Mouse (Mus musculus) limb, embryonic 10.5 days (tissue): ENCODE measurements around the gene Defb43. TPM values are rescaled to one million over a fixed set of nuclear protein-coding genes. Genes with fewer than 3 reads are reported as not detected.

ENCODE experiments used
- DNase-seq: peaks from one replicate; pipeline ENCODE4 v3.0.0-alpha.2; 2017; ENCODE audit warnings: low spot score
- H3K27ac ChIP-seq: fragments of 300-500 bp; sonication (generic); 2 replicates; pipeline ENCODE4 v1.5.1; 2016; ENCODE audit warnings: mild to moderate bottlenecking
- H3K27me3 ChIP-seq: fragments of 300-500 bp; sonication (generic); 2 replicates; pipeline ENCODE4 v1.6.1; 2016; ENCODE audit warnings: low read depth, mild to moderate bottlenecking; ENCODE audit not compliant: poor library complexity, severe bottlenecking
- H3K36me3 ChIP-seq: fragments of 300-500 bp; sonication (generic); 2 replicates; pipeline ENCODE4 v1.6.1; 2016; ENCODE audit warnings: mild to moderate bottlenecking, moderate library complexity
- H3K4me1 ChIP-seq: fragments of 300-500 bp; sonication (generic); 2 replicates; pipeline ENCODE4 v1.6.1; 2016
- H3K4me3 ChIP-seq: fragments of 300-500 bp; sonication (generic); 2 replicates; pipeline ENCODE4 v1.5.1; 2016; ENCODE audit warnings: mild to moderate bottlenecking, moderate library complexity
- H3K9me3 ChIP-seq: fragments of 300-500 bp; sonication (generic); replicated peaks from 2 replicates; pipeline ENCODE4 v1.6.1; 2016; ENCODE audit warnings: mild to moderate bottlenecking
- WGBS: fragments of 180-500 bp; shearing (Covaris S2); methylation state at CpG from one replicate; pipeline ENCODE4 v1.1.7; 2016; 5-methylcytosine and 5-hydroxymethylcytosine counted together
- polyA plus RNA-seq: library from polyadenylated mRNA; unstranded; fragments of >200 nt; fragmentation: Nextera tagmentation; extraction: Ambion mirVana; gene quantifications from 2 replicates; pipeline ENCODE4 v1.2.1, GENCODE M21; 2016

Defb43 gene
- not detected in 2 replicates for polyA plus RNA-seq

- Histone ChIP-seq H3K9me3 (no peaks in the 10 kb centered on the region), H3K27ac (no peak within 1 kb of the TSS), H3K27me3 (no peaks in the 10 kb centered on the region), H3K4me1 (no peaks in the 10 kb centered on the region), H3K36me3 (no peaks in the 10 kb centered on the region), H3K4me3 (no peak within 1 kb of the TSS)
- no peak for DNase-seq
- WGBS = 96% methylated on average over 5 of the region's 5 CpGs
Measured at GRCm38 (mm10) chr14:63011471-63011870, at the start of gene Defb43. Defb43 (plus strand) TSS chr14:63011771.

GRCm38 (mm10) chr14:62963632-62964031 is 47.9 kb upstream of the Defb43 start:
- peak; percentile 12 for DNase-seq
- peaks cover 13% of the 10 kb centered on the region for H3K4me1 ChIP-seq
- H3K27ac ChIP-seq = no peak overlapping the region
- no peaks in the 10 kb centered on the region for H3K27me3 ChIP-seq
- peaks cover 17% of the 10 kb centered on the region for H3K36me3 ChIP-seq
- H3K9me3 ChIP-seq = no peaks in the 10 kb centered on the region
- 92% methylated on average over 4 of the region's 4 CpGs for WGBS
- H3K4me3 ChIP-seq = no peak overlapping the region

- Histone ChIP-seq H3K4me1 (peaks cover 15% of the 10 kb centered on the region), H3K27me3 (no peaks in the 10 kb centered on the region), H3K9me3 (no peaks in the 10 kb centered on the region), H3K4me3 (no peak overlapping the region), H3K27ac (peak overlapping the region; percentile 61; the same call in 1 of the 2 replicates), H3K36me3 (peaks cover 3% of the 10 kb centered on the region; the same call in 1 of the 2 replicates)
- 91% methylated on average over 5 of the region's 5 CpGs for WGBS
- DNase-seq = no peak
Measured at GRCm38 (mm10) chr14:62965342-62965741, 46.2 kb upstream of the Defb43 start.

- Histone ChIP-seq H3K27ac (peak overlapping the region; percentile 61; the same call in 1 of the 2 replicates), H3K4me3 (peak overlapping the region; percentile 44), H3K27me3 (no peaks in the 10 kb centered on the region), H3K9me3 (no peaks in the 10 kb centered on the region), H3K4me1 (peaks cover 21% of the 10 kb centered on the region), H3K36me3 (peaks cover 3% of the 10 kb centered on the region; the same call in 1 of the 2 replicates)
- no peak for DNase-seq
- 20% methylated on average over 15 of the region's 15 CpGs for WGBS
Measured at GRCm38 (mm10) chr14:62965811-62966520, 45.6 kb upstream of the Defb43 start.

GRCm38 (mm10) chr14:62975046-62975445 is 36.5 kb upstream of the Defb43 start:
- peaks cover 11% of the 10 kb centered on the region for H3K4me1 ChIP-seq
- no peak overlapping the region for H3K4me3 ChIP-seq
- WGBS = 10% methylated on average over 5 of the region's 5 CpGs
- no peaks in the 10 kb centered on the region for H3K9me3 ChIP-seq
- peak; percentile 80 for DNase-seq
- no peaks in the 10 kb centered on the region for H3K27me3 ChIP-seq
- no peak overlapping the region for H3K27ac ChIP-seq
- H3K36me3 ChIP-seq = no peaks in the 10 kb centered on the region

- 0 out of 2 replicates have a peak, but pooled peaks cover 2% of the 10 kb centered on the region for H3K4me1 ChIP-seq
- 93% methylated on average over 1 of the region's 1 CpGs for WGBS
- H3K36me3 ChIP-seq = no peaks in the 10 kb centered on the region
- no peak for DNase-seq
- no peaks in the 10 kb centered on the region for H3K27me3 ChIP-seq
- H3K27ac ChIP-seq = no peak overlapping the region
- H3K9me3 ChIP-seq = no peaks in the 10 kb centered on the region
- no peak overlapping the region for H3K4me3 ChIP-seq
Measured at GRCm38 (mm10) chr14:62979815-62980214, 31.8 kb upstream of the Defb43 start.

GRCm38 (mm10) chr14:62984410-62984809 is 27.2 kb upstream of the Defb43 start, which contains the start of gene Defb48:
Defb48 (minus strand) TSS chr14:62984510.
- Histone ChIP-seq H3K4me3 (no peak within 1 kb of the TSS), H3K4me1 (no peaks in the 10 kb centered on the region), H3K9me3 (no peaks in the 10 kb centered on the region), H3K27me3 (no peaks in the 10 kb centered on the region), H3K36me3 (no peaks in the 10 kb centered on the region), H3K27ac (no peak within 1 kb of the TSS)
- DNase-seq = no peak
- WGBS = 75% methylated on average over 1 of the region's 1 CpGs

GRCm38 (mm10) chr14:62991271-62991670 is 20.3 kb upstream of the Defb43 start:
- Histone ChIP-seq H3K4me3 (no peak overlapping the region), H3K36me3 (no peaks in the 10 kb centered on the region), H3K9me3 (no peaks in the 10 kb centered on the region), H3K27ac (no peak overlapping the region), H3K4me1 (no peaks in the 10 kb centered on the region), H3K27me3 (no peaks in the 10 kb centered on the region)
- no peak for DNase-seq
- 80% methylated on average over 3 of the region's 3 CpGs for WGBS

GRCm38 (mm10) chr14:62991849-62992510 is 19.6 kb upstream of the Defb43 start:
- WGBS = 86% methylated on average over 7 of the region's 7 CpGs
- Histone ChIP-seq H3K27ac (no peak overlapping the region), H3K27me3 (no peaks in the 10 kb centered on the region), H3K4me1 (no peaks in the 10 kb centered on the region), H3K36me3 (no peaks in the 10 kb centered on the region), H3K4me3 (no peak overlapping the region), H3K9me3 (no peaks in the 10 kb centered on the region)
- DNase-seq = no peak

- no peak within 1 kb of the TSS for H3K27ac ChIP-seq
- H3K36me3 ChIP-seq = no peaks in the 10 kb centered on the region
- H3K4me1 ChIP-seq = no peaks in the 10 kb centered on the region
- no peaks in the 10 kb centered on the region for H3K9me3 ChIP-seq
- no peak for DNase-seq
- WGBS = 92% methylated on average over 8 of the region's 8 CpGs
- no peaks in the 10 kb centered on the region for H3K27me3 ChIP-seq
- H3K4me3 ChIP-seq = no peak within 1 kb of the TSS
Measured at GRCm38 (mm10) chr14:62997777-62998176, 13.8 kb upstream of the Defb43 start, which contains the start of gene Defb47. Defb47 (plus strand) TSS chr14:62998077.

- no peak overlapping the region for H3K27ac ChIP-seq
- H3K4me3 ChIP-seq = no peak overlapping the region
- WGBS = 91% methylated on average over 4 of the region's 4 CpGs
- no peaks in the 10 kb centered on the region for H3K36me3 ChIP-seq
- DNase-seq = no peak
- H3K27me3 ChIP-seq = no peaks in the 10 kb centered on the region
- no peaks in the 10 kb centered on the region for H3K9me3 ChIP-seq
- no peaks in the 10 kb centered on the region for H3K4me1 ChIP-seq
Measured at GRCm38 (mm10) chr14:62998977-62999376, 12.6 kb upstream of the Defb43 start.

- 83% methylated on average over 2 of the region's 2 CpGs for WGBS
- H3K9me3 ChIP-seq = no peaks in the 10 kb centered on the region
- DNase-seq = no peak
- H3K27ac ChIP-seq = no peak overlapping the region
- H3K4me1 ChIP-seq = no peaks in the 10 kb centered on the region
- no peaks in the 10 kb centered on the region for H3K36me3 ChIP-seq
- no peaks in the 10 kb centered on the region for H3K27me3 ChIP-seq
- no peak overlapping the region for H3K4me3 ChIP-seq
Measured at GRCm38 (mm10) chr14:63002588-63002987, 9.0 kb upstream of the Defb43 start.

- Histone ChIP-seq H3K9me3 (no peaks in the 10 kb centered on the region), H3K4me1 (no peaks in the 10 kb centered on the region), H3K36me3 (no peaks in the 10 kb centered on the region), H3K27ac (no peak overlapping the region), H3K4me3 (no peak overlapping the region), H3K27me3 (no peaks in the 10 kb centered on the region)
- no peak for DNase-seq
- WGBS = 89% methylated on average over 4 of the region's 4 CpGs
Measured at GRCm38 (mm10) chr14:63013082-63013481, 1.5 kb downstream of the Defb43 start.
